Mouse (Mus musculus) midbrain, embryonic 10.5 days (tissue): Measurements from ENCODE around the gene Olfr1513. TPM values are rescaled to one million over a fixed set of nuclear protein-coding genes. Genes with fewer than 3 reads are reported as not detected.
"Not testable (repeated sequence)": the region's sequence is repeated elsewhere in the genome, so short reads cannot be mapped to it uniquely, and the experiment has no call there.

Source experiments
- DNase-seq: peaks from one replicate; pipeline ENCODE4 v3.0.0-alpha.2; 2017; ENCODE audit warnings: low spot score
- H3K27ac ChIP-seq: fragments of 300-500 bp; sonication (generic); replicated peaks from 2 replicates; pipeline ENCODE4 v1.5.1; 2016; ENCODE audit warnings: mild to moderate bottlenecking
- H3K27me3 ChIP-seq: fragments of 300-500 bp; sonication (generic); 2 replicates; pipeline ENCODE4 v1.6.1; 2016; ENCODE audit warnings: low read depth, mild to moderate bottlenecking; ENCODE audit not compliant: poor library complexity, severe bottlenecking
- H3K36me3 ChIP-seq: fragments of 300-500 bp; sonication (generic); 2 replicates; pipeline ENCODE4 v1.6.1; 2016; ENCODE audit warnings: mild to moderate bottlenecking, moderate library complexity
- H3K4me1 ChIP-seq: fragments of 300-500 bp; sonication (generic); 2 replicates; pipeline ENCODE4 v1.6.1; 2016
- H3K4me3 ChIP-seq: fragments of 300-500 bp; sonication (generic); 2 replicates; pipeline ENCODE4 v1.5.1; 2016; ENCODE audit warnings: mild to moderate bottlenecking, moderate library complexity
- H3K9me3 ChIP-seq: fragments of 300-500 bp; sonication (generic); replicated peaks from 2 replicates; pipeline ENCODE4 v1.6.1; 2016; ENCODE audit warnings: mild to moderate bottlenecking
- WGBS: fragments of 180-500 bp; shearing (Covaris S2); methylation state at CpG from one replicate; pipeline ENCODE4 v1.1.7; 2016; 5-methylcytosine and 5-hydroxymethylcytosine counted together
- polyA plus RNA-seq: library from polyadenylated mRNA; unstranded; fragments of >200 nt; fragmentation: Nextera tagmentation; extraction: Ambion mirVana; gene quantifications from 2 replicates; pipeline ENCODE4 v1.2.1, GENCODE M21; 2016

Olfr1513 gene
- polyA plus RNA-seq, 1 experiment from 2014 or later: not detected

DNA sequence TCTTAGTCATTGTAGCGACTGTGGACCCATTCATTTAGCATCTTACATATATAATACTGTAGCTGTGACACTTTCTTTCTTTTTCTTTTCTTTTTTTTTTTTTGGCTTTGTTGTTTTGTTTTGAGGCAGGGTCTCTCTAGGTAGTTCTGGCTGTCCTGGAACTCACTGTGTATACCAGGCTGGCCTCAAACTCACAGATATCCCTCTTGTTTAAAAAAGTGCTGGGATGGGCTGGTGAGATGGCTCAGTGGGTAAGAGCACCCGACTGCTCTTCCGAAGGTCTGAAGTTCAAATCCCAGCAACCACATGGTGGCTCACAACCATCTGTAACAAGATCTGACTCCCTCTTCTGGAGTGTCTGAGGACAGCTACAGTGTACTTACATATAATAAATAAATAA, 52.7 kb downstream of the Olfr1513 start:
- DNase-seq, H3K27ac ChIP-seq, H3K4me1 ChIP-seq, H3K9me3 ChIP-seq, H3K27me3 ChIP-seq: not testable (repeated sequence)
- peaks cover 29% of the 10 kb centered on the region for H3K36me3 ChIP-seq
- 89% methylated on average over 3 of the region's 3 CpGs for WGBS
- peak overlapping the region; percentile 83; the same call in 1 of the 2 replicates for H3K4me3 ChIP-seq

Other genes starting within 250 kb of the Olfr1513 start
- gene Rpgrip1, start 245.7 kb downstream of the Olfr1513 start, polyA plus RNA-seq: 106 TPM in 2 replicates
- 88.3 and 90.6 TPM in 2 replicates for gene Supt16, start 159.0 kb downstream of the Olfr1513 start, polyA plus RNA-seq
- 38.9 and 49.7 TPM in 2 replicates for gene Chd8, start 98.6 kb downstream of the Olfr1513 start, polyA plus RNA-seq
- 50.1 and 56.1 TPM in 2 replicates for gene Tox4, start 77.3 kb downstream of the Olfr1513 start, polyA plus RNA-seq
- 27.5 and 39.0 TPM in 2 replicates for gene Rab2b, start 76.9 kb downstream of the Olfr1513 start, polyA plus RNA-seq
- 60.5 and 63.8 TPM in 2 replicates for gene Mettl3, start 51.3 kb downstream of the Olfr1513 start, polyA plus RNA-seq
- 82.4 and 90.2 TPM in 2 replicates for gene Sall2, start 27.6 kb downstream of the Olfr1513 start, polyA plus RNA-seq
- gene Olfr1512, start 22.8 kb upstream of the Olfr1513 start, polyA plus RNA-seq: not detected in 2 replicates
- gene Olfr1511, start 41.0 kb upstream of the Olfr1513 start, polyA plus RNA-seq: 0.21 TPM in 1 of 2 replicates, not detected in the other
- not detected in 2 replicates for gene Olfr1510, start 58.0 kb upstream of the Olfr1513 start, polyA plus RNA-seq
- gene Olfr1509, start 86.6 kb upstream of the Olfr1513 start, polyA plus RNA-seq: not detected in 2 replicates
- not detected in 2 replicates for gene Olfr1508, start 111.1 kb upstream of the Olfr1513 start, polyA plus RNA-seq
- not detected in 2 replicates for gene Olfr1507, start 139.3 kb upstream of the Olfr1513 start, polyA plus RNA-seq